Mouse (Mus musculus): Measurements from ENCODE around the gene Gm44790. TPM values are rescaled to one million over a fixed set of nuclear protein-coding genes. Genes with fewer than 3 reads are reported as not detected.

Gene Gm44790
- polyA plus RNA-seq, 1 experiment from 2014 or later: not detected

GRCm38 (mm10) chr6:86399995-86400394, 26.5 kb upstream of the Gm44790 start:
- Histone ChIP-seq H3K27me3 (ENCODE audit: control insufficient read depth, insufficient read depth, low read depth, low read length) (no peaks in the 10 kb centered on the region), H3K9ac (ENCODE audit: low read depth, low read length) (no peak overlapping the region), H3K4me1 (ENCODE audit: control insufficient read depth, low read depth, low read length) (peaks cover 32% of the 10 kb centered on the region), H3K4me3 (ENCODE audit: low read depth, low read length) (no peak overlapping the region), H3K36me3 (ENCODE audit: control insufficient read depth, insufficient read depth) (no peaks in the 10 kb centered on the region), H3K4me2 (ENCODE audit: low read depth, low read length) (no peak overlapping the region), H3K27ac (ENCODE audit: low read length) (0 out of 2 replicates have a peak overlapping the region, but pooled peaks have one; percentile 16), H3K9me3 (replicated peaks; ENCODE audit: control insufficient read depth, low read length) (no peaks in the 10 kb centered on the region)
- WGBS (ENCODE audit: insufficient replicate concordance): 43% methylated on average over 2 of the region's 2 CpGs
- no peak for ATAC-seq (ENCODE audit: low read depth)

- H3K27me3 ChIP-seq (ENCODE audit: control insufficient read depth, insufficient read depth, low read depth, low read length): no peaks in the 10 kb centered on the region
- H3K4me3 ChIP-seq (ENCODE audit: low read depth, low read length): peak overlapping the region; percentile 35
- no peaks in the 10 kb centered on the region for H3K36me3 ChIP-seq (ENCODE audit: control insufficient read depth, insufficient read depth)
- peaks cover 28% of the 10 kb centered on the region for H3K4me1 ChIP-seq (ENCODE audit: control insufficient read depth, low read depth, low read length)
- H3K9me3 ChIP-seq (replicated peaks; ENCODE audit: control insufficient read depth, low read length): no peaks in the 10 kb centered on the region
- no peak overlapping the region for H3K27ac ChIP-seq (ENCODE audit: low read length)
- peak; percentile 25 for ATAC-seq (ENCODE audit: low read depth)
- WGBS (ENCODE audit: insufficient replicate concordance): 3% methylated on average over 9 of the region's 9 CpGs
- H3K4me2 ChIP-seq (ENCODE audit: low read depth, low read length): peak overlapping the region; percentile 53
- peak overlapping the region; percentile 37; the same call in 1 of the 2 replicates for H3K9ac ChIP-seq (ENCODE audit: low read depth, low read length)
These were observed 25.5 kb upstream of the Gm44790 start for GRCm38 (mm10) chr6:86400972-86401371.

- H3K9me3 ChIP-seq (replicated peaks; ENCODE audit: control insufficient read depth, low read length): no peaks in the 10 kb centered on the region
- no peaks in the 10 kb centered on the region; the same call in 1 of the 2 replicates for H3K36me3 ChIP-seq (ENCODE audit: control insufficient read depth, insufficient read depth)
- peak overlapping the region; percentile 39 for H3K4me2 ChIP-seq (ENCODE audit: low read depth, low read length)
- no peak for ATAC-seq (ENCODE audit: low read depth)
- no peaks in the 10 kb centered on the region for H3K27me3 ChIP-seq (ENCODE audit: control insufficient read depth, insufficient read depth, low read depth, low read length)
- peak overlapping the region; percentile 40; the same call in 1 of the 2 replicates for H3K9ac ChIP-seq (ENCODE audit: low read depth, low read length)
- H3K27ac ChIP-seq (ENCODE audit: low read length): no peak overlapping the region
- 33% methylated on average over 12 of the region's 12 CpGs for WGBS (ENCODE audit: insufficient replicate concordance)
- peak overlapping the region; percentile 83 for H3K4me3 ChIP-seq (ENCODE audit: low read depth, low read length)
- peaks cover 12% of the 10 kb centered on the region for H3K4me1 ChIP-seq (ENCODE audit: control insufficient read depth, low read depth, low read length)
These were observed 23.5 kb upstream of the Gm44790 start for GRCm38 (mm10) chr6:86402681-86403607.

- Histone ChIP-seq H3K27me3 (ENCODE audit: control insufficient read depth, insufficient read depth, low read depth, low read length) (no peaks in the 10 kb centered on the region), H3K36me3 (ENCODE audit: control insufficient read depth, insufficient read depth) (no peaks in the 10 kb centered on the region; the same call in 1 of the 2 replicates), H3K9ac (ENCODE audit: low read depth, low read length) (peak overlapping the region; percentile 84; the same call in 1 of the 2 replicates), H3K4me2 (ENCODE audit: low read depth, low read length) (peak overlapping the region; percentile 39), H3K27ac (ENCODE audit: low read length) (peak overlapping the region; percentile 93), H3K9me3 (replicated peaks; ENCODE audit: control insufficient read depth, low read length) (no peaks in the 10 kb centered on the region), H3K4me1 (ENCODE audit: control insufficient read depth, low read depth, low read length) (peaks cover 11% of the 10 kb centered on the region), H3K4me3 (ENCODE audit: low read depth, low read length) (peak overlapping the region; percentile 83)
- ATAC-seq (ENCODE audit: low read depth): peak; percentile 56
- under 1% methylated on average over 15 of the region's 15 CpGs for WGBS (ENCODE audit: insufficient replicate concordance)
These were observed 22.7 kb upstream of the Gm44790 start for GRCm38 (mm10) chr6:86403728-86404099.

- Histone ChIP-seq H3K9ac (ENCODE audit: low read depth, low read length) (peak within 1 kb of the TSS; percentile 84), H3K9me3 (replicated peaks; ENCODE audit: control insufficient read depth, low read length) (no peaks in the 10 kb centered on the region), H3K4me1 (ENCODE audit: control insufficient read depth, low read depth, low read length) (peaks cover 11% of the 10 kb centered on the region), H3K4me3 (ENCODE audit: low read depth, low read length) (peak within 1 kb of the TSS; percentile 83), H3K36me3 (ENCODE audit: control insufficient read depth, insufficient read depth) (no peaks in the 10 kb centered on the region; the same call in 1 of the 2 replicates), H3K27ac (ENCODE audit: low read length) (peak within 1 kb of the TSS; percentile 93), H3K4me2 (ENCODE audit: low read depth, low read length) (peak within 1 kb of the TSS; percentile 89), H3K27me3 (ENCODE audit: control insufficient read depth, insufficient read depth, low read depth, low read length) (no peaks in the 10 kb centered on the region)
- under 1% methylated on average over 62 of the region's 62 CpGs for WGBS (ENCODE audit: insufficient replicate concordance)
- peak; percentile 96 for ATAC-seq (ENCODE audit: low read depth)
These were observed 22.2 kb upstream of the Gm44790 start, which contains the start of gene Tia1 for GRCm38 (mm10) chr6:86404100-86404861. Gene Tia1 (plus strand): TSS chr6:86404219.

GRCm38 (mm10) chr6:86404996-86405395, 21.5 kb upstream of the Gm44790 start:
- no peak for ATAC-seq (ENCODE audit: low read depth)
- Histone ChIP-seq H3K4me2 (ENCODE audit: low read depth, low read length) (peak overlapping the region; percentile 89), H3K4me1 (ENCODE audit: control insufficient read depth, low read depth, low read length) (peaks cover 11% of the 10 kb centered on the region), H3K4me3 (ENCODE audit: low read depth, low read length) (peak overlapping the region; percentile 83), H3K9me3 (replicated peaks; ENCODE audit: control insufficient read depth, low read length) (no peaks in the 10 kb centered on the region), H3K27me3 (ENCODE audit: control insufficient read depth, insufficient read depth, low read depth, low read length) (no peaks in the 10 kb centered on the region), H3K36me3 (ENCODE audit: control insufficient read depth, insufficient read depth) (no peaks in the 10 kb centered on the region; the same call in 1 of the 2 replicates), H3K27ac (ENCODE audit: low read length) (peak overlapping the region; percentile 19; the same call in 1 of the 2 replicates), H3K9ac (ENCODE audit: low read depth, low read length) (peak overlapping the region; percentile 84)
- under 1% methylated on average over 11 of the region's 11 CpGs for WGBS (ENCODE audit: insufficient replicate concordance)

GRCm38 (mm10) chr6:86406306-86406705, 20.2 kb upstream of the Gm44790 start:
- Histone ChIP-seq H3K9me3 (replicated peaks; ENCODE audit: control insufficient read depth, low read length) (no peaks in the 10 kb centered on the region), H3K27ac (ENCODE audit: low read length) (no peak overlapping the region), H3K27me3 (ENCODE audit: control insufficient read depth, insufficient read depth, low read depth, low read length) (no peaks in the 10 kb centered on the region), H3K4me3 (ENCODE audit: low read depth, low read length) (no peak overlapping the region), H3K4me2 (ENCODE audit: low read depth, low read length) (no peak overlapping the region), H3K9ac (ENCODE audit: low read depth, low read length) (no peak overlapping the region), H3K4me1 (ENCODE audit: control insufficient read depth, low read depth, low read length) (peaks cover 7% of the 10 kb centered on the region), H3K36me3 (ENCODE audit: control insufficient read depth, insufficient read depth) (no peaks in the 10 kb centered on the region; the same call in 1 of the 2 replicates)
- ATAC-seq (ENCODE audit: low read depth): no peak

- no peak overlapping the region for H3K4me2 ChIP-seq (ENCODE audit: low read depth, low read length)
- no peak overlapping the region for H3K9ac ChIP-seq (ENCODE audit: low read depth, low read length)
- no peak overlapping the region for H3K4me3 ChIP-seq (ENCODE audit: low read depth, low read length)
- no peaks in the 10 kb centered on the region for H3K9me3 ChIP-seq (replicated peaks; ENCODE audit: control insufficient read depth, low read length)
- peaks cover 12% of the 10 kb centered on the region for H3K36me3 ChIP-seq (ENCODE audit: control insufficient read depth, insufficient read depth)
- H3K27ac ChIP-seq (ENCODE audit: low read length): no peak overlapping the region
- WGBS (ENCODE audit: insufficient replicate concordance): 69% methylated on average over 6 of the region's 6 CpGs
- H3K27me3 ChIP-seq (ENCODE audit: control insufficient read depth, insufficient read depth, low read depth, low read length): no peaks in the 10 kb centered on the region
- H3K4me1 ChIP-seq (ENCODE audit: control insufficient read depth, low read depth, low read length): no peaks in the 10 kb centered on the region
- no peak for ATAC-seq (ENCODE audit: low read depth)
These were observed 7.7 kb upstream of the Gm44790 start for GRCm38 (mm10) chr6:86418711-86419110.
